Mouse (Mus musculus): Measurements from ENCODE around the gene Trit1.
"Not testable (repeated sequence)": the region's sequence is repeated elsewhere in the genome, so short reads cannot be mapped to it uniquely, and the experiment has no call there.

The Trit1 gene

GRCm38 (mm10) chr4:122996618-122997381, 19.6 kb upstream of the Trit1 start:
- DNase-seq (ENCODE audit: extremely low spot score, low read depth, low spot score): no peak

GRCm38 (mm10) chr4:122998537-122999262, 17.7 kb upstream of the Trit1 start:
- DNase-seq (ENCODE audit: extremely low spot score, low read depth, low spot score): no peak

GRCm38 (mm10) chr4:122999263-122999691, 17.1 kb upstream of the Trit1 start:
- DNase-seq (ENCODE audit: extremely low spot score, low read depth, low spot score): no peak

- no peak for DNase-seq (ENCODE audit: extremely low spot score, low read depth, low spot score)
Observed at GRCm38 (mm10) chr4:123000130-123000529, 16.3 kb upstream of the Trit1 start.

GRCm38 (mm10) chr4:123000617-123001342, 15.6 kb upstream of the Trit1 start:
- no peak for DNase-seq (ENCODE audit: extremely low spot score, low read depth, low spot score)

GRCm38 (mm10) chr4:123005054-123005966, 11.1 kb upstream of the Trit1 start:
- no peak for DNase-seq (ENCODE audit: extremely low spot score, low read depth, low spot score)

GRCm38 (mm10) chr4:123012501-123012900, 3.9 kb upstream of the Trit1 start:
- DNase-seq (ENCODE audit: extremely low spot score, low read depth, low spot score): not testable (repeated sequence)

GRCm38 (mm10) chr4:123013346-123013945, 3.0 kb upstream of the Trit1 start:
- no peak for DNase-seq (ENCODE audit: extremely low spot score, low read depth, low spot score)

DNA sequence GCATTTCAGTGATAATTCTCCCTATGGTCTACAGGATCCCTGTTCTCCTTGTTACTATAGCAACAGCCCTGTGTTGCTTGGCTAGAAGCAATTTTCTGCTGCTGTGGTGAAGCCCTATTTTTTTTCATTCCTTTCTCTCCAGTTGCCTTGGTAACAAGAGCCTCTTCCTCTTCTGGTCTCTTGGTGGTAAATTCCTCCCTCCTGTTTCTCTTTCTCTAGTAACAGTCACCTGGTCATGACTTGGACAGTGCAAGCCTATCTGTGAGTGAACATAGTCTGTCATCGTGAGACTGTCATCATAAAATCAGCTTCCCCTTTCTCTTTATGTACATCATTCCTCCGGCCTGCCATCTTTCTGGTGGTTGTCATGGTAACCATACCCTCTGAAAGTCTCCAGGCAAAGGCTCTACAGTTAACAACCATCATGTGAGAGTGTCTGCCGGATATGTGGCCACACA, 2.4 kb upstream of the Trit1 start:
- DNase-seq (ENCODE audit: extremely low spot score, low read depth, low spot score): no peak

GRCm38 (mm10) chr4:123014501-123015282, 1.7 kb upstream of the Trit1 start:
- DNase-seq (ENCODE audit: extremely low spot score, low read depth, low spot score): no peak

DNA sequence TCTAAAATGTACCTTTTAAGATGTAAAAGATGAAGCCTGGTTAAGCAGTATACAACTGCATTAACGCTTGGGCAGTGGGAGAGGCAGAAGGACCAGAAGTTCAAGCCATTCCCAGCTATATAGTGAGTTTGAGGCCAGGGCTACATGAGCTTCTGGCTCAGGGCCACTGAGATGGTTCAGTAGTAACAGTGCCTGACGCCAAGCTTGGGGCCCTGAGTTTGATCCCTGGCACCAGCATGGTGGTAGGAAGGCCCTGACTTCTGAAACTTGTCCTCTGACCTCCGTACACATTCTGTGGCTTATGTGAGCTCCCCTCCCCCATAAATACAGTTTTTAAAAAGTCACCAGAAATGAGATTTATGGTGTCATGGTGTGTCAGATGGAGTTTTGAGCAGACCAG, 5.2 kb downstream of the Trit1 start:
- no peak for DNase-seq (ENCODE audit: extremely low spot score, low read depth, low spot score)

DNA sequence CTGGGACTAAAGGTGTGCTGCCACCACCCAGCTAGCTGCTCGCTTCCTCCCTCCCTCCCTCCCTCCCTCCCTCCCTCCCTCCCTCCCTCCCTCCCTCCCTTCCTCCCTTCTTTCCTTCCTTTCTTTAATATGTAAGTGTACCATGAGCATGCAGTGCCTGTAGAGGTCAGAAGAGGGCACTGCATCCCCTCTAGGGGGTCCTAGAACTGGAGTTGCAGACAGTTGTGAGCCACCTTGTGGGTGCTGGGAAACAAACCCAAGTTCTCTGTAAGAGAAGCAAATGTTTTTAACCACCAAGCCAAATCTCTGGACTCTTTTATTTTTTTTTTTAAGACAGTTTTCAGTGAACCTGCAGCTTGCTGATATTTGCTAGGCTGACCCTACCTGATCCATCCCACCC, 6.5 kb downstream of the Trit1 start:
- no peak for DNase-seq (ENCODE audit: extremely low spot score, low read depth, low spot score)

GRCm38 (mm10) chr4:123025418-123025817, 9.0 kb downstream of the Trit1 start:
- DNase-seq (ENCODE audit: extremely low spot score, low read depth, low spot score): no peak

DNA sequence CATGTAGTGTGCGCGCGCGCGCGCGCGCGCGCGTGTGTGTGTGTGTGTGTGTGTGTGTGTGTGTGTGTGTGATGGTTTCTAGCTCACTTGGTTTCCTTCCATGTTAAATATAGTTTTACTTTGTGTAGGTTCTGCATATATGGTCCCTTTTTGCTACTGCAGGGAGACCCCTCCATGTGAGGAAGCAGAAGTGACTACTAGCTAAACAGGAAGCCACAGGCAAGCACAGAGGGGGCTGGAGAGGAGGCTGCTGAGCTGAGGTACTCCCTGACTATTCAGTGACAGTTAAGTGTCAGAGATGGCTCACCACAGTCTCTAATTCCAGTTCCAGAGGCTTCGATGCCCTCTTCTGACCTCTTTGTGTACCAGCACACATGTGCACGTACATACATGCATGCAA, 9.8 kb downstream of the Trit1 start:
- DNase-seq (ENCODE audit: extremely low spot score, low read depth, low spot score): no peak

DNA sequence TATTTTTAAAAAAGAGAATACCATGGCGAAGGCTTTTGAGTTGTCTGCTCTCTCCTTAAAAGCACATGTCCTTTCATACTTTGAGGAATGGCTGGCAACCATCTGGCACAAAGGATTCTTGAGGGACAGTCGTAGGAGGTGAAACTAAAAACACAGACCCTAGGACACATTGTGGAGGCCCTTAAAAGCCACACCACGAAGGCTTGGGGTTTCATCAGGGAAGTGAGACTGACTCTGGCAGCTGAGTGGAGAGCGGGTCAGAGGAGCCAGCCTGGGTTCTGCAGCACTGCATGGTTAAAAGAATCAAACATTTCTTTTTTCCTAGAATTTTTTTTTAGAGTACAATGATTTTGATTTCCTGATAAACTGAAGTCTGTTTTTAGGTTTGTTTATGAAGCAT, 10.2 kb downstream of the Trit1 start:
- DNase-seq (ENCODE audit: extremely low spot score, low read depth, low spot score): no peak

- DNase-seq (ENCODE audit: extremely low spot score, low read depth, low spot score): no peak
Observed at GRCm38 (mm10) chr4:123034841-123035240, 18.4 kb downstream of the Trit1 start.

GRCm38 (mm10) chr4:123035636-123036035, 19.2 kb downstream of the Trit1 start:
- DNase-seq (ENCODE audit: extremely low spot score, low read depth, low spot score): no peak

DNA sequence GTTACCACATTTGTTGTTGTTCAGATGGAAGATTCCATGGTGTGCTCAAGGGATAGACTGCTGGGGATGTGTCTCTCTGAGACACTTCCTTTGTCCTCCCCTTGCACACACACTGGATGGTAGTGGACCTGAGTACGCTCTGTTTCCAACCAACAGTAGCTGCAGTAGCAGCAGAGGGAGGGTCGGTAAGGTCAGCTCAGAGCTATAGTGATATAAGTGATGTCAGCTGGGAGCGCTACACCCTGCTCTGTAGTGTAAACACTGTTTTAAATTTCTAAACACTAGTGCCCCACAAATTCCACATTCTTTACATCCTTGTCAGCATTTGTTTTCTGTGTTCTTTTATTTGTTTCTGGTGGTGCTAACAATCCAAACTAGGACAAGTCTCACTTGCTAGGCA, 20.3 kb downstream of the Trit1 start:
- DNase-seq (ENCODE audit: extremely low spot score, low read depth, low spot score): no peak

DNA sequence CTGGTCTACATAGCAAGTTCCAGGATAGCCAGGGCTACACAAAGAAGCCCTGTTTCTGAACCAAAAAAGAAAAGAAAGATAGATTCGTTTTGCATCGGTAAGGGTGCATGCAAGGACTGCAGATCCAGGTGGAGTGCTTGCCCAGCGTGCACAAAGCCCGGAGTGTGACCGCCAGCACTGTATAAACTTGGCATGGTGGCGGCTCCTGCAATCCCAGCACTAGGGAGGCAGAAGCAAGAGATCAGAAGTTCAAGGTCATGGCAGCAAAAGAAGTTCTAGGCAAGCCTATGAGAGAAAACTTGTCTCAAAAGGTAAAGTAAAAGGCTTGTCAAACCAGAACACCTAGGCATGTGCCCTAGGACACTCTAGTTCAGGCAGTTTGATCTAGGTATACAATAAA, 24.7 kb downstream of the Trit1 start:
- no peak for DNase-seq (ENCODE audit: extremely low spot score, low read depth, low spot score)
